Mouse (Mus musculus) hindbrain, embryonic 10.5 days (tissue): Measurements from ENCODE around the gene Gm42906. TPM values are rescaled to one million over a fixed set of nuclear protein-coding genes. Genes with fewer than 3 reads are reported as not detected.

Source experiments
- DNase-seq: peaks from one replicate; pipeline ENCODE4 v3.0.0-alpha.2; 2017; ENCODE audit warnings: low spot score
- H3K27ac ChIP-seq: fragments of 300-500 bp; sonication (generic); 2 replicates; pipeline ENCODE4 v1.5.1; 2016; ENCODE audit warnings: mild to moderate bottlenecking, moderate library complexity
- H3K27me3 ChIP-seq: fragments of 300-500 bp; sonication (generic); 2 replicates; pipeline ENCODE4 v1.6.1; 2016; ENCODE audit warnings: mild to moderate bottlenecking; ENCODE audit not compliant: poor library complexity, insufficient read depth, severe bottlenecking
- H3K36me3 ChIP-seq: fragments of 300-500 bp; sonication (generic); 2 replicates; pipeline ENCODE4 v1.6.1; 2016; ENCODE audit warnings: mild to moderate bottlenecking, moderate library complexity
- H3K4me1 ChIP-seq: fragments of 300-500 bp; sonication (generic); replicated peaks from 2 replicates; pipeline ENCODE4 v1.6.1; 2016; ENCODE audit warnings: mild to moderate bottlenecking
- H3K4me3 ChIP-seq: fragments of 300-500 bp; sonication (generic); 2 replicates; pipeline ENCODE4 v1.5.1; 2016; ENCODE audit warnings: mild to moderate bottlenecking, moderate library complexity
- H3K9me3 ChIP-seq: fragments of 300-500 bp; sonication (generic); 2 replicates; pipeline ENCODE4 v1.6.1; 2016; ENCODE audit warnings: mild to moderate bottlenecking, moderate library complexity
- WGBS: fragments of 180-500 bp; shearing (Covaris S2); methylation state at CpG from one replicate; pipeline ENCODE4 v1.1.7; 2016; 5-methylcytosine and 5-hydroxymethylcytosine counted together
- polyA plus RNA-seq: library from polyadenylated mRNA; unstranded; fragments of >200 nt; fragmentation: Nextera tagmentation; extraction: Ambion mirVana; gene quantifications from 2 replicates; pipeline ENCODE4 v1.2.1, GENCODE M21; 2016

Gene Gm42906
- polyA plus RNA-seq, 1 experiment from 2014 or later = not detected

DNA sequence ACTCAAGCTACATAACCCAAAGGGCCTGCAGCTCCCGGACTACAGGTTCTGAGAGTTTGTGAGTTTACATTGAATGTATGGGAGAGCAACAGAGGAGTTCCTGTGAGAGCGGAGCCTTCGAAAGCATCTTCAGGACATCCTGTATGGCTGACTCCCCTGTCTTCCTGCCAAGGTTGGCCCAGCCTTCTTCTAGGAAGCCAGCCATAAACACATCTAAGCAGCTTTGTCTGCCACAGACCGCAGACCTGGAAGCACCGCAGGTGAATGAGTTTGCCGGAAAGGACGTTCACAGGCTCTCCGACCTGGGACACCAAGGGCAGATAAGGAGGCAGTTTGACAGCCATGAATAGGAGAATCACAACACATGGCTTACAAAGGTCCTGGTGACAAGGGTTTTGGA lies 246.7 kb downstream of the Gm42906 start:
- no peaks in the 10 kb centered on the region for H3K9me3 ChIP-seq
- no peak for DNase-seq
- 0 out of 2 replicates have a peak, but pooled peaks cover 4% of the 10 kb centered on the region for H3K4me1 ChIP-seq
- no peak overlapping the region for H3K27ac ChIP-seq
- WGBS = 95% methylated on average over 8 of the region's 8 CpGs
- no peak overlapping the region for H3K4me3 ChIP-seq
- no peaks in the 10 kb centered on the region for H3K27me3 ChIP-seq
- H3K36me3 ChIP-seq = no peaks in the 10 kb centered on the region

DNA sequence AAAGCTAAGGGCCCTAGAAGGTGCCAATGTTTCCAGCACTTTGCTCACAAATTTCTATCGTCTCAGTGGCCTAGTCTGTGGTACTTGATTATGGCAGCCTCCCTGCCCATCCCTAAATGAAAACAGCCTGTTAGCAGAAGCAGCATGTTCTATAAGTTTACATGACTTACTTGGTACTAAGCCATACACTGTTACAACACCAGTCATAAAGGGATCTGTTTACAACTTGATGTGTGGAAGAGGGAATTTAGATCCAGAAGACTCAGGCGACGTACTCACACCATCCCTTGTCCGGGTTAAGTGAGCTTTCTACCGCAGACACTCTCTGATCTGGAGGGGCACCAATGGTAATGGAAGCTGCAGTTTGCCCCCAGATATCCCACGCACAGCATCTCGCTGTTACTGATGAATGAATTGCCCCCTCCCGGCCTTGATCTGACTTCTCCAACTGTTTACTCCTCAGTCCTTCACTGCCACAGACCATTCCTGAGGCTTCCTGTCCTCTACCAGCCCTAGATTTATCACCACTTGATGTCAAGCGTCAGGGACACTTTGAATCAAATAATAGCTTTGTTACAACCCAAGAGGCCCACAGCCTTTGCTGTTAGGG lies 247.7 kb downstream of the Gm42906 start:
- H3K36me3 ChIP-seq = no peaks in the 10 kb centered on the region
- H3K4me3 ChIP-seq = no peak overlapping the region
- H3K4me1 ChIP-seq = 0 out of 2 replicates have a peak, but pooled peaks cover under 1% of the 10 kb centered on the region
- no peaks in the 10 kb centered on the region for H3K27me3 ChIP-seq
- H3K27ac ChIP-seq = no peak overlapping the region
- 92% methylated on average over 9 of the region's 9 CpGs for WGBS
- H3K9me3 ChIP-seq = no peaks in the 10 kb centered on the region
- DNase-seq = no peak

DNA sequence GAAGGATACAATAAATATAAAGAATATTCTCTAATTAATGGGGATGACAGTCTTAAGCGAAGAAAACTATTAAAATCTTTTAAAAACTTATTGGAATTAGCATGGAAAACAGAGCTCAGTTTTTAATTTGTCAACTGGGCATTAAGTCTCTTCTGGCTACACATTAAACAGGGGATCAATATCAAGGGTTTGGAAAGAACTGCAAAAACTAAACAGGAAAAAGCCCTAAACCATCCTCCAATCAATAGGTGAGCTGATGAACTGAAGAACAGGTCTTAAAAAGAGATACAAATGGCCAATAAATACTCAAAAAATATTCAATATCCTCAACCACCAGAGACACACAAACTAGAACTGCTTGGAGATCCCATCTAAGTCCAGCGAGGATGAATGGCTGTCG lies 250.8 kb downstream of the Gm42906 start:
- no peak for DNase-seq
- no peak overlapping the region for H3K4me3 ChIP-seq
- no peak overlapping the region for H3K27ac ChIP-seq
- H3K27me3 ChIP-seq = no peaks in the 10 kb centered on the region
- no peaks in the 10 kb centered on the region for H3K36me3 ChIP-seq
- H3K9me3 ChIP-seq = no peaks in the 10 kb centered on the region
- 90% methylated on average over 3 of the region's 3 CpGs for WGBS
- H3K4me1 ChIP-seq = 0 out of 2 replicates have a peak, but pooled peaks cover 2% of the 10 kb centered on the region

DNA sequence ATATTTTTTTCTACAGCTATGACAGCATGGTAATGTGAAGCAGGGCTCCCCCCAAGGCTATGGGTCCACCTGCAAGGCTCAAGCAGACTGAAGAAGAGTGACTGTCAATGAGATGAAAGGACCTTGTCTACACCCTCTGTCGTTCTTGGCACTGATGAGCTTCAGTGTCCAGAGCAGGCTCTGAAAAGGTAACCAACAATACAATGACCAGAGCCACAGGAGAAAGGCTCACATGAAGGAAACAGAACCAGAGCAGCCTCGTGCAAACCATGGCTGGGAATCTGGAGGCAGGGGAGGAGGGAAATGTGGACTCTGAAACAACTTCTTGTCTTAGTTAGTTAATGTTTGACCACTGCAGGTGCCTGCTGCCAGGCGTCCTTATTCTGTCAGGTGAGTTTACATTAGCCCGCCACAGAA lies 252.1 kb downstream of the Gm42906 start:
- 79% methylated on average over 4 of the region's 4 CpGs for WGBS

DNA sequence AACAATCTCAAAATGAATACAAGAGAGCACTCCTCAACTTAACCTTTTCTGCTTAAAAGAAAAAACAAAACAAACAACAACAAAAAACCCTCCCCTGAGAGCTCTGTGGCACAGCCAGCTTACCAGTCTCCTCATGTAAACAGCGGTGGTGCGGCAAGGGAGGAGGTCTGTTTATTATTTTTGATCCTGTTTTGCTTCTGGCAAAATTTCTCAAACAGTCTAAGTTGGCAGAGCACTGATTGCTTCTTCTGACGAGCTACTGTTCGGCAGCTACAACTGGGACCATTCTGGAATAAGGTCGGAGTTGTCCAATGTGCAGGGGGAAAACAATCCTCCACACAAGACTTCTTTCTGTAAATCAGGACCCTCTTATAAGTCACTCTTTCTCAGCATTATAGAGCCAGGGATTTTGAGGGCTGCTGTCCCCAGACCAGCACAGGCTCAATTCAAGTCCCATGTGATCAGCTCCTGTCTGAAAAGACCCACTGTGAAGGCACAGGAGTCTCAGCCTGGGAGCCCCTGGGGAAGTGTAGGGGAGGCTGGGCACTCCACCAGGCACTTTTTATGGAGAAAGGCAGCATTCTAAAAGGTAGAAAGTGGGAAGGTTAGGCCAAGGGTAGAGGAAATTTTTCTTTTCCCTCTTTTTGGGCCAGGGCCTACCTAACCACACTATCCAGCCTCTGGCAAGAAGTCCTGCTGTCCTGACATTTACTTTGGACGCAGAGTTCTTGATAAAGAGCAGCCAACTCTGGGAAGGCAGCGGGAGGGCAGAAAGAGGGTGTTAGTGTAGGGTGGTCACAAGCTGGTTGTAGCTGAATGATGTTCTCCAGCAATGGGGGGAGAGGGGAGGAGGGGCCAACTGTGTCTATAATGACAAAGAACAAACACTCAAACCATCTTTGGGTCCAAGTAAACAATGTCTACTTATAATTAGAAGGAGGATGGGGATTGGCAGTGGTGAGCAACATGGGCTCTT lies 253.2 kb downstream of the Gm42906 start:
- 67% methylated on average over 7 of the region's 7 CpGs for WGBS
- H3K9me3 ChIP-seq = no peaks in the 10 kb centered on the region
- no peaks in the 10 kb centered on the region for H3K36me3 ChIP-seq
- no peak for DNase-seq
- H3K4me3 ChIP-seq = no peak overlapping the region
- H3K27ac ChIP-seq = no peak overlapping the region
- 0 out of 2 replicates have a peak, but pooled peaks cover 2% of the 10 kb centered on the region for H3K4me1 ChIP-seq
- no peaks in the 10 kb centered on the region for H3K27me3 ChIP-seq

More for the DNA sequence above, 252.1 kb downstream of the Gm42906 start:
- DNase-seq = no peak
- no peak overlapping the region for H3K4me3 ChIP-seq
- no peak overlapping the region for H3K27ac ChIP-seq
- H3K4me1 ChIP-seq = 0 out of 2 replicates have a peak, but pooled peaks cover 2% of the 10 kb centered on the region
- no peaks in the 10 kb centered on the region for H3K36me3 ChIP-seq
- no peaks in the 10 kb centered on the region for H3K27me3 ChIP-seq
- no peaks in the 10 kb centered on the region for H3K9me3 ChIP-seq

DNA sequence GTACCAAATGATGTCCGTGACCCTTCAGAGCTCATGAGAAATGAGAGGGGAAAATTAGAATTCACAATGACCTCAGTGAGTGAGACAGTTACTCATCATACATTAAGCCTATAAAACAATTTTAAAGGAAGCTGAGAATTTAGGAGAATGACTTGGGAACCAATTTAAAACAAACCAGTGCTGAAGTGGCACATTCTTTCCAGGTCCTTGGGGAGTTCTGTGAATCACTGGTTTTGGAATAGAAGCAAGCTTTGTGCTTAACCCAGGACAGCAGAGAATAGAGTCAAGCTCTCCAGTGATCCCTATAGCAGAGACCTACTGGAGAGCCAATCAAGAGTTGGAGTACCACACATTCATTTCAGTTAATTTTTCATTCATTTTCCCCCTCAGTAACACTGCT lies 254.2 kb downstream of the Gm42906 start:
- H3K27me3 ChIP-seq = no peaks in the 10 kb centered on the region
- H3K36me3 ChIP-seq = no peaks in the 10 kb centered on the region
- no peak for DNase-seq
- H3K9me3 ChIP-seq = no peaks in the 10 kb centered on the region
- no peak overlapping the region for H3K27ac ChIP-seq
- 0 out of 2 replicates have a peak, but pooled peaks cover 2% of the 10 kb centered on the region for H3K4me1 ChIP-seq
- H3K4me3 ChIP-seq = no peak overlapping the region
- 81% methylated on average over 1 of the region's 1 CpGs for WGBS

DNA sequence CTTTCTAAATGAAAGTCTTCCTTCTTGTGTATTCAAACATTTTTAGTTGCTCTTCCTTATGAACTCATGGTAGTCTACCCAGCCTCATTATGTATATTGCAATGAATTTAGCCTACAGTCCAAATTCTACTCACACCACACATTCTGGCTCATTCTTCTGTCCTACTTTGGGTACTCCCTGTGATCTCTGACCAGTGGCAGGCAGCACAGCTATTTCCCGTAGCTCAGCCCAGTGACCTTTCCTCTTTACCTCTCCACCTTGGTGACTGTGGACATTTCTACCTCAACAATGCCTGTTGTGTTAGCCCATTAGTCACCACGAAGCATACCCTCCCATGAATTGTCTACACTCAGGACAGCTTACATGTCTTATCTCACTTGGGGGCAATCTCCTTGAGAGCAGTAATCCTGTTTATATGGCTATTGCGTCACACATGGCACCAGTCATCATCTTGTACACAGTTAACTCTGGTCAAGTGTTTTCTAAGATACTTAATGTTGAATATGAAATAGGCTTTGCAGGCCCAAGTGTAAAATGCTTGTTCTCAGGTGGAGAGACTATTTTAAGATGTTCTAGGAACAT lies 257.7 kb downstream of the Gm42906 start:
- no peak overlapping the region for H3K4me3 ChIP-seq
- 82% methylated on average over 3 of the region's 3 CpGs for WGBS
- no peak for DNase-seq
- no peaks in the 10 kb centered on the region for H3K27me3 ChIP-seq
- H3K27ac ChIP-seq = no peak overlapping the region
- peaks cover 7% of the 10 kb centered on the region; the same call in 1 of the 2 replicates for H3K4me1 ChIP-seq
- H3K36me3 ChIP-seq = no peaks in the 10 kb centered on the region
- H3K9me3 ChIP-seq = no peaks in the 10 kb centered on the region

DNA sequence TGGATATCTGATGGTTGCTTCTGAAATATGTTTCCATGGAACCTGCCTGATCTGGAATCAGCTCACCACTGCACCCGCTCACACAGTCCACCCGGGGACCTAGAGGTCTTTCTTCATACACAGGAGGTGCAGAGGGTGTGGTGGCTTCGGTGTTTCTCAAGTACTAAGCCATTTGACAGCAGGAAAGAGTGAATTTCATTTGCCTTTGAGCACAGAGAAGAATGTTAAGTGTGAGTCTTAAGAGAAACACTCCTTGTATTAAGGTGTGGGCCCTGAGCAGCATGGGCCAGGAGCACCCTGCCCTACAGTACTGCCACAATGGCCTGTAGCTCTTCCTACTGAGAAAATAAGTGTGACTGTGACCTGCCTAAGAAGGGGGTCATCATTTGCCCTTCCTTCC lies 259.8 kb downstream of the Gm42906 start:
- no peak for DNase-seq
- WGBS = 94% methylated on average over 3 of the region's 3 CpGs
- no peak overlapping the region for H3K27ac ChIP-seq
- no peak overlapping the region for H3K4me3 ChIP-seq
- peaks cover 18% of the 10 kb centered on the region for H3K4me1 ChIP-seq
- no peaks in the 10 kb centered on the region for H3K9me3 ChIP-seq
- H3K36me3 ChIP-seq = no peaks in the 10 kb centered on the region
- no peaks in the 10 kb centered on the region for H3K27me3 ChIP-seq

DNA sequence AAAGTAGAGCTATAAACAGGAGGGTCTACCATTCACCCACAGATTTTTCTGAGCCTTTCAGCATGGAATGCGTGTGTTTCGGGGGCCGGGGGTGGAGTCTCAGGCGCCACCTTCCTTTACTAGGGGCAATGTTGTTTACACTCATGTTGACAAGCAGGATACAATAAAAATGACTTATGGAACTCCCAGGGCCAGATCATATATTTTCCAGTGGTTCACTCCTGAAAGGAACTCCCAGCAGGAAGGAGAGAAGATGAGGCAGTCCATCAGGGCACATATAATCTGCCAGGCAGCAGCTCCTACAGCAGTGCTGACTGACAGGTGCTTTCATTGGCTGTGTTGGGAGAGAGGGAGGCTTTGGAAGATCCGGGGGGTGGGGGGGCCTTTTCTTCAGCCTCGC lies 260.3 kb downstream of the Gm42906 start:
- H3K27me3 ChIP-seq = no peaks in the 10 kb centered on the region
- DNase-seq = no peak
- 84% methylated on average over 6 of the region's 6 CpGs for WGBS

DNA sequence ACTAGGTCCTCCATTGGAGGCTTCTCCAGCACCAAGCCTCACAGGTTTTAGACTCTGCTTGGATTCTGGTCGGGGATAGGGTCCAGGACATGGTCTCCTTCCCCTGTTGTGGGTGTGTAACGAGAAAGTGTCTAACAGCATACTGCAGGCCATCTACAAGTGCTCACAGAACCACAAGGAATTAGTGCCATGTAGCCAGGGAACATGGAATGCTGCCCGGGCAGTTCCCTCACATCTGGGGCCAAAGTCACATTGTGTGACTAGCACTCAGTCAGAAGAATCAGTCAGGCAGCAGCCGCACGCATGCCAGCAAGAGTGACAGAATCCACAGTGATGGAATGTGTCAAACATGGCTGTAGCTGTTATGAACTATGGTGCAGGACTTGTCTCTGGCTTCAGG lies 261.7 kb downstream of the Gm42906 start:
- 83% methylated on average over 5 of the region's 5 CpGs for WGBS
- Histone ChIP-seq H3K27me3 (no peaks in the 10 kb centered on the region), H3K27ac (no peak overlapping the region)

More for the DNA sequence above, 260.3 kb downstream of the Gm42906 start:
- Histone ChIP-seq H3K4me3 (no peak overlapping the region), H3K27ac (no peak overlapping the region), H3K9me3 (no peaks in the 10 kb centered on the region), H3K4me1 (peaks cover 18% of the 10 kb centered on the region), H3K36me3 (no peaks in the 10 kb centered on the region)

DNA sequence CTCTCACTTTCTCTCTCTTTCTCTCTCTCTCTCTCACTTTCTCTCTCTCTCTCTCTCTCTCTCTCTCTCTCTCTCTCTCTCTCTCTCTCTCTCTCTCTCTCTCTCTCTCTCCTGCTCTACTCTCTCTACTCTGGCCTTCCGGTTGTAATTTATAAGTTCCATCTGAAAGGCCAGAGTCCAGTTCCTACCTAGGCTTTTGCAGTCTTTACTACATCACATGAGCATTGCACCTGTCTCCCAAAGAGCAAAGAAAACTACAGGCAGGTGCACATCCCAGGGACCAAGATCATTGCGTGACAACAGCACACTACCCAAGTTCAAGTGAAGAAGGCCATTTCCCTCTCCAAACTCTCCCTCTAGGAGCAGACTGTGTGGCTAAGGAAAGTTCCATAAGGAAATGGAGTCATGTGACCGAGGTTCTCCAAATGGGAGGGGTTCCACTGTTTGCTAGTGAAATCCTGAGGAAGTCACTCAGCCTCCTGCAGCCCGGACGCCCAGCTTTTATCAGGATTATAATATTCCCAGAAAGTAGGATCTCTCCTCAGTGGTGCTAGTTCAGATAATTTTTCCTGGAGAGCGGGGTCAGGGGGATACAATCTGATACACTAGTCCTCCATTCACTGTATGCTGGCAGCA lies 262.5 kb downstream of the Gm42906 start:
- Histone ChIP-seq H3K4me1 (peaks cover 18% of the 10 kb centered on the region), H3K9me3 (no peaks in the 10 kb centered on the region), H3K4me3 (no peak overlapping the region), H3K36me3 (no peaks in the 10 kb centered on the region), H3K27ac (no peak overlapping the region), H3K27me3 (no peaks in the 10 kb centered on the region)
- DNase-seq = no peak
- 90% methylated on average over 6 of the region's 6 CpGs for WGBS

More for the DNA sequence above, 261.7 kb downstream of the Gm42906 start:
- DNase-seq = no peak
- Histone ChIP-seq H3K9me3 (no peaks in the 10 kb centered on the region), H3K36me3 (no peaks in the 10 kb centered on the region), H3K4me3 (no peak overlapping the region), H3K4me1 (peaks cover 18% of the 10 kb centered on the region)

DNA sequence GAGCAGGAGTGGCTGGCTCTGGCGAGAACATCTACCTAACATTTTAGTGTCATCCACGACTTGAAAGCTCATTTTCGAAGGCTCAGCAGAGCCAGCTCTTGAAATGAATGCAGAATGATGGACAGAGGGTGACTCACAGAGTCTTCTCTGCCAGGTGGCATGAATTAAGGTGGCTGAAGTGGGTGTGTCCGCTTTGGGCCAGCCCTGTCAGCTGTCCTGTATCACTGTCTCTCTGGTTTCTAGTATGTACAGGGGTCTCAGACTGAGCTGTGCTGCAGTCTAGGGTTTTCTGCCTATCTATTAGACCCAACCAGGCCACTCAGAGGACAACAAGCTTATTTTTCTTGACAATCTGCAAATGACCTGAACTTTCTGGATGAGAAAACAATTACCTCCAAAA lies 263.1 kb downstream of the Gm42906 start:
- H3K9me3 ChIP-seq = no peaks in the 10 kb centered on the region
- H3K27ac ChIP-seq = no peak overlapping the region
- H3K27me3 ChIP-seq = no peaks in the 10 kb centered on the region
- 77% methylated on average over 4 of the region's 4 CpGs for WGBS
- H3K4me1 ChIP-seq = peaks cover 18% of the 10 kb centered on the region
- no peak for DNase-seq
- no peak overlapping the region for H3K4me3 ChIP-seq
- H3K36me3 ChIP-seq = no peaks in the 10 kb centered on the region
